Mouse (Mus musculus) brain, embryonic 14.5 days (tissue): Measurements from ENCODE around the gene Msmo1.

Experiments
- CTCF ChIP-seq: fragments of 200-500 bp; IDR thresholded peaks from 2 replicates; pipeline ENCODE4 v1.5.1; 2012; ENCODE audit warnings: inconsistent platforms, mild to moderate bottlenecking, moderate library complexity, borderline replicate concordance; ENCODE audit not compliant: insufficient read depth, insufficient read length; ENCODE audit errors: extremely low read depth
- POLR2A ChIP-seq: fragments of 200-500 bp; IDR thresholded peaks from 2 replicates; pipeline ENCODE4 v1.6.1; 2012; ENCODE audit warnings: mild to moderate bottlenecking, inconsistent platforms, borderline replicate concordance; ENCODE audit not compliant: poor library complexity, insufficient read depth, insufficient read length, severe bottlenecking; ENCODE audit errors: extremely low read depth

DNA sequence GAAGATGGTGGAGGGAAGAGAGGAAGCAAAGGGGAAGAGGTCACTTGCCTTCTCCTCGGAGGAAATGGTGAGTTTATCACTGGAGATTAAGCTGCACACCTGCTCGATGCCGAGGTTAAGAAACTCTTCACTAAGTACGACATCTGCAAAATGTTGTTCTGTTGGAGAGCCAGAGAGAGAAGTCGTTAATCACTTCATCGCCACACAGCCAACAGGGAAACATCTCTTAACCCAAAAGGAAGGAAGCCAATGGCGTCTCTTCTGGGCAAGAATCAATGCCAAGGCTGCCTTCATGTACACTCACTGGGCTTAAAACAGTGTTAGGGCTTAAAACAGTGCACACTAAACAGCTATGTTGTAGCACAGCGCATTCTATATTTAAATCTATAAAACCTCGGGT is 30.5 kb upstream of the Msmo1 start:
- no peak for TF ChIP-seq POLR2A
- TF ChIP-seq CTCF = no peak
